Mouse (Mus musculus): ENCODE data around the gene Slc8a1.

The Slc8a1 gene

DNA sequence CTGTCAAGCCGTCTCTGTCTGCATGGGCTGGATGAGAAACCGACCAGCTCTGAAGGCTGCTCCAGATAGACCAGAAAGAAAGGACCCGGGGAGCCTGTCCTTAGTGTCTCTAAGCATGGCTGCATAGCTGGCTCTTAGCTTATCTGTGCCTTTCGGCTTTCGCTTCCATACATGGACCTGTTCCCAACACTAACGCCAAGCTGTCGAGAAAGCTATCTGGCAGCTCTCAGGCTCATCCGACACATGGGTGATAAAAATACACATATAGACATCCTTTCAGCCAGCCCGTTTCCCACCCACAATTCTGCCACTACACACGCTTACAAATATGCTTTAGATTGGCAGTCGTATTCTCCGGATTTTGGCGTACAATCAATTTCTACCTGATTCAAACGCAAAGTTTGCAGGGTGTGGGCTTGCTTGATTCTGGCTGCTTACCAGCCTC lies at the start of gene Slc8a1:
Gene Slc8a1, minus strand, starts transcription at position 67 of the 445 bp plus-strand sequence.
- no peak for DNase-seq (ENCODE audit: low read depth, low spot score)

DNA sequence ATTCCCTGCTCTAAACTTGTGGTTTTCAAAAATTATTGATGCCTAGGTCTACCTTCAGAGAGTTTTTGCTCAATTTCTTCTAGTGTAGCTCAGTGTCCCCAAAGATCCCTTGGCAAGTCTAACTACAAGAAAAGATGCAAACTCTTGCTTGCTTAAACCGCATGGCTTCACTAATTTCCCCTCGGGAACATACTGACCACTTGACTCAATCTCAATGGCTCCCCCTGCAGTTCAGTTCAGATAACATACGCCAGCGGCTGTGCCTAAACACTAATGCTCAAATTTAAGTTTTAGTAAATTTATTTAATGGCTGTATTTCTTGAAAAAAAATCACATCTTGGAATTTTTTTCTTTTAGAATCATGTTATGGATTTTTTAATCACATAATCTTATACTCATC lies 49.2 kb upstream of the Slc8a1 start:
- DNase-seq (ENCODE audit: low read depth, low spot score): peak; percentile 58

DNA sequence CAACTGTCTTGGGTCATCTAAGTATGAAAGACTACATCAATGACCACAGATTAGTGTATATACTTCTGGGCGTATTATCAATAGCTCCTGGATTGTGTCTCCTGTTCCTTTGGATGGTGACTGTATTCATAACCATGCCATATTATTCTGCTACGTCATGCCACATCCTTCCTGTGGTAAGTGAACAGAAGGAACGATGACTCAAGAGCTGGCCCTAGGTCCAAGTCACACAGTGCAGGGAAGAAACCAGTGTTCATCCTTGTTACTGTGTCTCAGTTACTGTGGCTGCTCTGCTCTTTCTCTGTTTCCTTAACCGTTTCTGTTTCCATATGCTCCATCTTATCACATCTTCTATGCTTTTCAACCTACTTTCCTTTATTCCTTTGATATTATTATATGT lies 44.1 kb upstream of the Slc8a1 start:
- DNase-seq (ENCODE audit: low read depth, low spot score): no peak

DNA sequence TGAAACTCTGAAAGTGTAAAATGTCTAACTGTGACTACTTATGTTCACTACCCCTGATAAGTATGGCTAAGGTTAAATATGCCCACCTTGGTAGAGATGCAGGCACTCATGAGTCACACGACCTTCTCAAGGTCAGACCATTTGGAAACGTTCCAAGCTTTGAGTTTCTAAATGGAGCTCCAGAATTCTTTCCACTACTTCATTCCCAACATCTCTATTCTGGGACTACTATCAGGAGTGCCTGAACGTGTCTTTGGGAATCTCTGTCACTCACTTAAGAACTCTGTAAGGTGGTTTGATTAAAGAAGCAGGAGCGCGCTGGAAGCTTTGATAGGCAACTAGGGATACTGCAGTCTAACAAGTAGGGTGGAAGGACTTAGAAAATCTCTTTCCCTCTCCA lies 43.3 kb upstream of the Slc8a1 start:
- no peak for DNase-seq (ENCODE audit: low read depth, low spot score)

DNA sequence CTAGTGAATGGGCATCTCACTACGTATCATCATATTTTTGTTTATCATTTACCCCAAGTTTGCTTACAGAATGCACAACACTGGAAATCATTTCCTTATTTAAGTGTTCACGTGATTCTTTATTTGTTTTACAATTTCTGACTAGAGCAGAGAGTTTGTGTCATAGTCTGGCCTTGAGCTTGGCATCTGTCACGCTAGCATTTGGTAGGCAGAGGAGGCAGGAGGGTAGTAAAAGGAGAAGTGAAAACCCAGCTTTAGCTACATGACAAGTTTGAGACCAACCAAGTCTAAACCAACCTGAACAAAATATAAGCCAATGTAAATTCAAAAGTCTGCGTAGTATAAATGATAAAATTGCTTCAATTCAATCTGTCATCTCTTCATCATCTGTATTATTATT lies 41.7 kb upstream of the Slc8a1 start:
- no peak for DNase-seq (ENCODE audit: low read depth, low spot score)

DNA sequence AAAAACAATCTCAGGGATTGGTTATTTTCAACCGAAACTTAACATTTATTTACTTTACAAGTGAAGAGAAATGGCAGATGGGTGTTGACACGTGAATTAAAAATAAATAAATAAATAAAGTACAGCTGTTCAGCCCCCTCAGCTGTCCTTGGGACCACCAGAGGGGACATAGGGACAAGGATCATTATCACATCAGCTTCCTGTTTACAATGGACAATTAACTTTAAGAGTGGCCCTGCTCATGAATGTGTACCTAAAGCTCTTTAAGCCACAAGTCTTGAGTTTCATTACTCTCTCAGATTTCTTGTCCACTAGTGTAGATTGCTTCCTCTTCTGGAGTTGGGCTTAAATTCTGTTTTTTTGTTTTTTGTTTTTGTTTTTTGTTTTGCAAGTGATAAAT lies 12.5 kb upstream of the Slc8a1 start:
- DNase-seq (ENCODE audit: low read depth, low spot score): no peak

DNA sequence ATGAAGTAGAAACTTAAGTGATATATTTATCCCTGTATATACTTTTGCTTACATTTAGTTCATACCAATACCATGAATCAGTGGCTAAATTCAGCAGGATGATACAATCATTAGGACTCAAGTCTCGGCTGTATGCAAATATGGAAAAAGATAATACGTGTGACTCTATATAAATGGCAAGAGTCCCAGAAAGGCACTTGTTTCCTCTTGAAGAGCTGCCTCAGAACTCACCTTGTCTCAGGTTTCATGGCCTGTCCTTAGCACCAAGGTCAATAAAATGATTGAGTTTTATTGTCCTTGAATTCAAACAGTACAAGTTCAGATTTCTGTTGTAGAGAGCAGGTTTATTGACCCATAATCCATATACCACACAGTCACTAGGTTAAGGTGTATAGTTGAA lies 4.9 kb upstream of the Slc8a1 start:
- DNase-seq (ENCODE audit: low read depth, low spot score): no peak

DNA sequence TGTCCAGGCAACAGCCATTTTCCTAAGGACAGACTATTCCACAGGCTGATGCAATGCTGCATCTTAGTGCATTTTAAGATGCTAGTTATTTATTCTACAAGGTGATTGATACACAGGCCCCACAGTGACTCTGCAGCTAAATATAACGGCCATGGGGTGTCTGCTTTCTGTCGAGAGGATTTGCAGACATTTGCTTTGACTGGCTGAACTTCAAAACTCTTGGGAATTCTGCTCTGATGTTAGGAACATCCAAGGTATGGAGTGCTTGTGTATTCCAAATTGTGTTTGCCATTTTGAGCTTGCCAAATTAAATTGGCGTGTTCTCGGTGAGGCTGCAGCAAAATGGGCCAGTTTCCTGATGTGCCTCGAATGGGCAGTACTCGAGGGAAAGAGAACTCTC lies 2.4 kb upstream of the Slc8a1 start:
- no peak for DNase-seq (ENCODE audit: low read depth, low spot score)

DNA sequence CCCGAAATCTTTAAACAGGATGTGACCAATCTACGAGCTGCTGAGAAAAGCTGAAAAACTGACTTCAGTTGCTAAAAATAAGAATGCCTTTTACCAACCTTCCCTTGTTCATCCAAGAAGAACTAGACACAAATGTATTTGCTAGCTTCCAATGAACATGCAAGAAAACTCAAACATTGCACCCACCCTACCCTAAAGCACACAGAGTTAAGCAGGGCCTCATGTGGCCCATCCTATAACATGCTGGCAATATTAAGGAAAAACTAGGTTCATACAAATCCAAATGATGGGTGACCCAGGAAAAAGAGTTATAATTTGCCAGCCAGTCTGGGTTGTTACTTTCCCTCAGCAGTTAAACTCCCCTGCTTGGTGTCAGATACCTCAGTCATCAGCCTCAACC lies 398 bp downstream of the Slc8a1 start:
- no peak for DNase-seq (ENCODE audit: low read depth, low spot score)

DNA sequence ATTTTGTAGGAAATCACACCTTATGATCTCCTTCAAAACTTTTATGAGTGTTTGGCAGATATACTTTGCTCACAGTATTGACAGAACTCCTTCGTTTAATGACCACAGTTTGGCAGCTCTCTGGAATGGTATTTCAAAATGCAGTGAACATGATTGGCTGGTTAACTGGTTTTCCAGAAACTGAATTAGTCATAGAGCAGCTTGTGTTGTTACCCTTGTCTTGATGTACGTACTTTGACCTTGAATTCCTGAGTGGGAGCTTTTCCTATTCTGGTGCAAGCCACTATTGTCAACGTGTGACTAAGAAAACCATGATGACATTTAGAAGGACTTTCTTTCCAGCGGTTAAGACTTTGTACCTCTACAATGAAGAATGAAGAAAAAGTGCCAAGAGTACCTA lies 868 bp downstream of the Slc8a1 start:
- DNase-seq (ENCODE audit: low read depth, low spot score): no peak

DNA sequence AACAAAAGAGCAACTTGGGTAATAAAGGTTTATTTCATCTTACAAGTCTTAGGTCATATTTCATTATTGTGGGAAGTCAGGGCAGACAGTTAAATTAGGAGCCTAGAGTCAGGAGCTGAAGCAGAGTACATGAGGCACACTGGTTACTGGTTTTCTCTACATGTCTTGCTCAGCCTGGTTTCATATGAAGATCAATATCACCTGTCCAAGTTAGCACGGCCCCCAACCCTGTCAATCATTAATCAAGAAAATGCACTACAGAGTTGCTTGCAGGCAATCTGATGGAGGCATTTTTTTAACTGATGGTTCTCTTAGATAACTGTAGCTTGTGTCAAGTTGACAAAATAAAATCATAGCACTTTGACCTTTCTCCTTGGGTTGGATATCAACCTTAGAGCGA lies 2.6 kb downstream of the Slc8a1 start:
- no peak for DNase-seq (ENCODE audit: low read depth, low spot score)

DNA sequence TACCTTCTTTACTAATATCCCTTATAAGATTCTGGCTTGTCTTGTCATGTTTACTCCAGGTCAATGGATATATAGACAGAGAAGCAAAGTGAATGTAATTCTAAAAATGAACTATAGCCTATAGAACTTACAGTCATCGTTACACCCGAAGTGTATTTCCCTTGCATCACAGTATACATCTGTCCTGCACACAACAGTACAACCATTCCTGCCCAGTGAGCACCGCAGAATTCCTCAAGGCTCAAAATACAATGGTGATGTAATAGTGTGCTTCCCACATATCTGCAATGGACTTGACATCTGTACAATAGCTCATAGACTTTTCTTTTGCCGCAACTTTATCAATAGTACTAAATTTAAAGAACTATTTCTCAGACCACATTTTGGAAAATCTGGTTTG lies 8.3 kb downstream of the Slc8a1 start:
- DNase-seq (ENCODE audit: low read depth, low spot score): no peak

DNA sequence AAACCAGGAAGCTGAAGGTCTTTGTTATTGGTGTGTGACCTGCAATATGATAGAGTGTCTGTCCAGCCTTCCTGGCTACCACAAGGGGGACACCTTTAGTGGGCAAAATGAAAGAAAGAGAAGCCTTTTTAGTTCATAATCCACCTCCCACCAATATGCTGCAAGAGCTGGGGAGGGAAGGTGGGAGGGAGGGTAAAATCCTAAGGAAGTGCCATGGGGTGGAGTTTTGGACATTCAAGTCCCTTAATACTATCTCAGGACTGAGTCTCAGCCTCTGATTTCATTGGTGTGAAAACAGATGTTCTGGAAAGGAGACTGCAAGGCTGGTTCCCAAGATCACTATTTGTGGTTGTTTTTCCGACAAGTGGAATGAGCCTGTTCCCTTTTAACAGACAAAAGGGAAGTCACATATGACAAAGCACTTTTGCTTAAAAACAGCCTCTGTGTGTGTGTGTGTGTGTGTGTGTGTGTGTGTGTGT lies 25.9 kb downstream of the Slc8a1 start:
- DNase-seq (ENCODE audit: low read depth, low spot score): no peak

DNA sequence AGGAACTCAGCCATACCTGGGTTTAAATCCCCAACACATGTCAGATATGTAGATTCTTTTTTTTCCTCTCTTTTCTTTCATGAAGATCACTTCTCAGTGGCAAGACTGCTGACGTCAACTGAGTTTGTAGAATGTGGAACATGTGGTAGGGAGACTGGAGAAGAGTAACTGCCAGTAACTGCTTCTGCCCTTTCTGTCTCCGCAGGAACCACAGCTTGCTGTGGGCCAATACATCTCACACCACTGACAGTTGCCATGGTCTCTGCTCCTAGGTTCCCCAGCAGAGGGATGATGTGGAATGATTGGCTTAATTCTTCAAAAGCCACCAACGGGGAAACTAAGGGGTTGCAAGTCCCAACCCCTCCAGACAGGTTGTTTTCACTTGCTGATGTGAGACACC lies 33.4 kb downstream of the Slc8a1 start:
- no peak for DNase-seq (ENCODE audit: low read depth, low spot score)

DNA sequence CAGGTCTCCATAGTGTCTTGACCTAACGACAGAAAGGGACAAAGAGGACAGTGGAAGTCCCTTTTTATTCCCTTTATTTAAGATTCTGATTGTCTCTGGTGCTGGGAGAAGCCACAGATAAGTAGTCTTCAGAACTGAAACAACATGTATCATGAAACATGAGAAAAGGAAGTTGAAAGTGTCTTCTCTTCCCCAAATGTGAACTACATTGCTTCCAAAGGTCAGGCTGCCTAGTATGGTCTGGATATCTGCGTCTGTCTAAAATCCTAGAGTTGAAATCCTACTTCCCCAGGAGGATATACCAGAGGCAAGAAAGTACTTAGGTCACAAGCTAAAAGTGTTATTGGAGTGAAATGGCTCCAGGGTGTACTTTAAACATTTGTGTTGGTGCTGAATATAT lies 34.9 kb downstream of the Slc8a1 start:
- DNase-seq (ENCODE audit: low read depth, low spot score): no peak

DNA sequence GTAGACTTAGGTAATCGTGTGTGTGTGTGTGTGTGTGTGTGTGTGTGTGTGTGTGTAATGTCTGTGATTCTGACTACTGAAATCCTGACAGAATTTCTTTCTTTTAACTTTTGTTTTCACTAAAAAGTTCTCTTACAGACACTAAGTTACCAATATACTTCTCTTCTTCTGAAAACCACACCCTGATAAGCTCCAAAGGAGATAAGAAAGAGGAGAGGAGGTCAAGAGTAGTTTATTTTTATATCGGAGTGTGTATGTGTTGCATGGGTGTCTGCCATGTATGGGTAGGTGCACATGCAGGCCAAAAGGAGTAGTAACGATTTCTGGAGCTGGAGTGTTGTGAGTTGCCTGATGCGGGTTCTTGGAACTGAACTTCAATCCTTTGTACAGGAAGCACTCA lies 36.5 kb downstream of the Slc8a1 start:
- DNase-seq (ENCODE audit: low read depth, low spot score): no peak

DNA sequence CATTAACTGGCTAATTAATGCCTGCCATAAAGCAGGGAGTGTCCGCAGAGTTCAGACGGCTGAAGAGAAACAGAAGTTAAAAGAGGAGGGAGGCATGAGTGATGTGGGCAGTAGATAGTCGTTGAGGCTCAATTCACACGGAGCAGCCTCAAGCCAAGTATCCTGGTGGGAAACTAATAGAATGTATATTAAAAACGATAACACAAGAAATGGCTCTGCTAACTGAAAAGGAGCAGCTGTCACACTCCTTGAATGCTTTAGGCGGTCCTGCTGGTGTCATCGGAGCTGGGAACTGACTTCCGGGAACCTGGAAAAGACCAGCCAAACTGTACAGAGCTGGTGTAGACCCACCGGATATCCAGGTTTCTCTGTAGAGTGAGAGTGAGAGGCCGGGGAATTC lies 39.4 kb downstream of the Slc8a1 start:
- DNase-seq (ENCODE audit: low read depth, low spot score): no peak

DNA sequence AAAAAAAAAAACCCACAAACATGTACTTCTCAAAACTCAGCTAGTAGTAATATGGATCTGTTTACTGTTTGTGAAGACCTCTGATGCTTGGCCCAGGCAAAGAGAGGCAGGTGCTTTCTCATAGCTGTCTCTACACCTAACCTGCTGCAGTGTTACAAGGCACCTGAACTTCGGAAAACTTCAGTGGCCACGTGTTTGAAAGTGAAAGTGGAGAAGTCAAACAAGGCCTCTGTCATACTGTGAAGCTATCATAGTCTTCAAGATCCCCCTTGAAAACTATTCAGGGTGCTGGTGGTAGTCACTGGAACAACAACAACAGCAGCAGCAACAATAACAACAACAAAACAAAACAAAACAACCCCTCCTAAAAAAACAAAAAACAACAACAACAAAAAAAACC lies 40.5 kb downstream of the Slc8a1 start:
- no peak for DNase-seq (ENCODE audit: low read depth, low spot score)

DNA sequence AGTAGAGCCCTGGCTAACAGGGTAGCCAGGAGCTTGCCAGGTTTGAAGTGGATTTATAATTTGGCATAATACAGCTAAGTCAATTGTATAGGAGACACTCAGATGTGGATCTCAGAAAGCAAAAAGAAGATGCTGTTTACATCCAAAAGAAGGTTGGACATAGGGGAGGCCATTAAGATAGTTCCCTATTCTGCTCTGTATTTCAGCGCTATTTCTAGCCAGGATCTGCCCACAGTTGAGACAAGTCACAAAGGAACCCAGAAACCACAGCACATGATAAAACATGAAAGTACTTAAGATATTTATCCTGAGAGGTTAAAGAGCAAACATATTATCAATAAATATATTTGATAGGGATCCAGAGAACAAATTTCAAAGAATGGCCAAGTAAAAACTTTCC lies 43.2 kb downstream of the Slc8a1 start:
- DNase-seq (ENCODE audit: low read depth, low spot score): no peak

DNA sequence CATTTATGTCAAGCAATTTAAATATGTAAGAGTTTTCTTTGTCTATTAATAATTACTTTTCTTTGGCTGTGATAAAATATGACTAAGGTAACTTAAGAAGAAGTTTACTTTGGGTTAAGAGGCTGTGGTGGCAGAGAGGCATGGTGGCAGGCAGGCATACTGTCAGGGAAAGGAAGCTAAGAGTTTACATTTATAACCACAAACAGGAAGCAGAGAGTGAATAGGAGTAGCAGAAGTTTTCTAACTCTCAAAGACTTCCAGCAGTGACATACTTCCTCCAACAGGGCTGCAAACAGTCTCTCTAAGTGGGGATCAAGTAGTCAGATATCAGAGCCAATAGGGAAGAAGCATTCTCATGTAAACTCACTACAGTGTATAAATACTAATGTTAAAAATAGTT lies 58.6 kb downstream of the Slc8a1 start:
- DNase-seq (ENCODE audit: low read depth, low spot score): no peak

DNA sequence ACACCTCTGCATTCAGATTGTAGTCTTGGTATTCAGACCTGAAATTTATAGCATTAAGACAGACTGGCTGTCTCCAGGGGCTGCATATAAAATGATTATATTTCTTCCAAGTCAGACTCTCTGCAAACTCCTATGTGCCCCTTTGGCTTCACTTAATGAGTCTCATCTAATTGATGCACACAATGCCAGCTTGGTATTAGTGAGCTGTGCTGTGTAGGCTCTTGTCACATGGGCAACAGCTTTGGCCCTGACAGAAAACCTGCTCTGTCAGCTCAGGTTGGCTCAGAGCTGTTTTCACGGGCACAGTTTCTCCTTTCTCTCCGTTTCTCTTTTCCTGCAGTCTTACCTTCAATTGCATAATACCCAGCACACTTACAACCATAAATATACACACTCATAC lies 60.7 kb downstream of the Slc8a1 start:
- no peak for DNase-seq (ENCODE audit: low read depth, low spot score)

DNA sequence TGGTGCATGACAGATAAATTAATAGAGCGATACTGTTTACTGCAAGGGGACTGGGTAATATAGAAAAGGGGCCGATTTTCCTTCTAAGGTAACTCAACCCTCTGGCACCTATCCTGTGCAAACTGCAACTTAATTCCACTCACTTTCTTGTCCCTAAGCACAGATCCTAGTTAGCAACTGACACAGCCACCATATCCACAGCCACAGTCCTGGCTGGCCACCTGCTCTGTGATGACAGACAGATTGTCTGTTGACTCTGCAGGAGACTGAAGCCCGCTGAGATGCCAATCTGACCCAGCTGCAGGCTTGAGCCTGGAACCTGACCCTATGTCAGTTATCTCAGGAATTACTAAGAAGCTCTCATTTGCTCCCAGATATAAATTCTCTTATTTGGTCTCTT lies 62.0 kb downstream of the Slc8a1 start:
- DNase-seq (ENCODE audit: low read depth, low spot score): no peak

DNA sequence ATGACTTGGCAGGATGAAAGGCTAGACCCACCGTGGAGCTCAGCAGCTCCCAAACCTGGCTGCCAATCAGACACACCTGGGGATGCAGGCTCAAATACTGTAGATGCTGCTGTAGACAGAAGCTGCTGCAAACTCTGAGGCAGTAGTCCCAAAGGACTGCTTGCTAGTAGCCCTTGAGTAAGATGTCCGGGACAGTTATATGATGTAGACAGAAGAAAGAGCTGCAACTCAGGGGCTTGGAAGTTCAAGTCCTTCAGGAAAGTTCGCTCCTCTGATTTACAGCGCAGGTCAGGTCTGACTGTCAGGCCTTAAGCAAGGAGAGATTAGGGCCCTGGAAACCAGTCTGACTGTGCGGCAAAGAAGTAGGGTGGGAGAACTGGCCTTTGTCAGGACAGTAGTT lies 66.9 kb downstream of the Slc8a1 start:
- DNase-seq (ENCODE audit: low read depth, low spot score): no peak

DNA sequence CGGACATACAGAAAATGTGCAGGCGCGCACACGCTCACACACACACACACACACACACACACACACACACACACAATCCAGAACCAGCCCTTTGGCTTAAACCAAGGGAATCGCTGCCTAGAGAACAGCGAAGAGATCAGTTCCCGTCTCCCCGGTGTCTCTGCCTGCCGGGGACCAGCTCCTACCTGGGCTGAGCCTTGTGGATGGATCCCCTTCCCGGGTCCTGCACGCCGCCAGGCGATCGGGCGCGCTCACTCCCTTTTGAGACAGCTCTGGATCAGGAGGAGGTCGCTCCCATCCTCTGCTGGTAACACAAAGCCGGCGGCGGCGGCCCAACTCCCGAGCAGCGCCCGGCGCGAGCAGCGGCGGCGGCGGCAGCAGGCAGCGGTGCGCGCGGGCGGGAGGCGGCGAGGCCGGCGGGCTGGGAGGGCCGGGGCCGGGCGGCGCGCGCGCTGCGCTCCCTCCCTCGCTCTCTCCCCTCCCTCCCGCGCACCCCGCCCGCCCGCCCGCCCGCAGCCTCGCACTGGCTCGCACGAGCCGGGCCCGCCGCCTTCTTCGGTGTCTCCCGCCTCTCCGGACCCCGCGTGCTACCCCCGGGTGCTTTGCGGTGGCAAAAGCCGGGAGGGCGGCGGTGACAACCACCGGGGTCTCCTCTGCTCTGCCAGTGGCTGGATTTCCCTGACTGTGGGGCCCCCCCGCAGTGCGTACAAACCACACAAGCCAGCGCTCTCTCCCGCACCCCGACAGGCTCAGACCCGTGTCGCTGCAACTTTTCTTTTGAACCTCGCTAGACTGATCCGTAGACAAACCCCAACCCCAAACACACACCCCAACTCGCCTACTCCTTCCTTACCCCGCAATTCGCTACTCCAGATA lies 68.1 kb downstream of the Slc8a1 start:
- peak; percentile 59 for DNase-seq (ENCODE audit: low read depth, low spot score)
